Mouse (Mus musculus): Measurements from ENCODE around the gene Fut7. TPM values are rescaled to one million over a fixed set of nuclear protein-coding genes. Genes with fewer than 3 reads are reported as not detected.

Fut7 gene
- polyA plus RNA-seq, 1 experiment: 0.08 TPM

DNA sequence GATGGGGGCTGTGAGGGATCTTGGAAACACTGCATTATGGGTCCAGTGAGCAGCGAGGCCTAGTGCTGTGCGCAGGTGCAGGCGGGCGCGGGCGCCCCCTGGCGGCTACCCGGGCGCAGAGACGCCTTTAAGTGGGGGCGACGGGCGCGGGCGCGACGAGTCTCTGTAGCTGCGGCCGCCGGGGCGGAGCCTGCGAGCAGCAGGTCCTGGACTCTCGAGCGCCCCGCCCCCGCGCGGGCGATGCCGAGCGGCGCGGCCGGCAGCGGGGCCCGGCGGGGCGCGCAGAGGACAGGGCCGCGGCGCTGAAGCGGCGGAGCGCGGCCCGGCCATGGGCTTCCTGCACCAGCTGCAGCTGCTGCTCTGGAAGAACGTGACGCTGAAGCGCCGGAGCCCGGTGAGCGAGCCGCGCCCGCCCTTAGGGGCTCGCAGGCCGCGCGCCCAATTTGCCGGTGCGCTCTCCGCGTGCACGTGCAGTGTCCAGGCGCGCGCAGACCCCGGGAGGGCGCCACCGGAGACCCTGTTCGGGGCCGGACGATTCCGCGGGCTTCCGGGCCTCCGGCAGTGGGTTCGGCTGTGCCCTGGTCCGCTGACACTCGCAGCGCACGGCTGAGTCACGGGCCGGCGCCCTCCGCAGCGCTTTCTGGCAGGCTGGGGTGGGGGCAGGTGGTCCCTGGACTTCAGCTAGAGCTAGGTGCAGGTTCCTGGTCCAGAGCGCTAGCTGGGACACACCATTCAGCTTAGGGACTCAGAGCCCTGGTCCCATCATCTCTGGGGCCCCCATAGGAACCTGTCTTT is 5.6 kb downstream of the Fut7 start, which contains the start of gene Abca2:
Abca2 (plus strand) TSS at position 262 of the 795 bp plus-strand sequence.
- TF ChIP-seq POLR2A (IDR thresholded peaks at IDR 0.05; ENCODE audit: insufficient read length, low read depth) (peak; percentile 45), USF1 (IDR thresholded peaks at IDR 0.05; ENCODE audit: low read depth) (no peak), MYOG (IDR thresholded peaks at IDR 0.05; ENCODE audit: control insufficient read depth in 1 of 3, insufficient read depth in 1 of 3, insufficient read length in 2 of 3, low read depth in 2 of 3) (peak in 2 of 3 experiments; percentile 28 to 52), REST (IDR thresholded peaks at IDR 0.05; ENCODE audit: insufficient read depth, insufficient read length) (no peak), E2F4 (IDR thresholded peaks at IDR 0.05; ENCODE audit: insufficient read depth) (no peak), MYOD1 (IDR thresholded peaks at IDR 0.05; ENCODE audit: control insufficient read depth in 1 of 3, insufficient read length in 2 of 3, low read depth in 2 of 3) (peak in 2 of 3 experiments; percentile 55 to 64), POLR2AphosphoS2 (IDR thresholded peaks at IDR 0.05; ENCODE audit: insufficient read length, low read depth) (peak; percentile 38), SRF (IDR thresholded peaks at IDR 0.05; ENCODE audit: control insufficient read depth, insufficient read length, low read depth) (no peak)
- H3K79me2 ChIP-seq (ENCODE audit: control insufficient read depth, insufficient read depth): no peaks in the 10 kb centered on the region
- peak within 1 kb of the TSS; percentile 21 for H3ac ChIP-seq (ENCODE audit: control insufficient read depth, insufficient read length)
- peak within 1 kb of the TSS; percentile 10 for H3K4me3 ChIP-seq
- peak within 1 kb of the TSS; percentile 86 for H3K4me2 ChIP-seq (ENCODE audit: low read depth)
- H3K36me3 ChIP-seq (ENCODE audit: control insufficient read depth, insufficient read depth): no peaks in the 10 kb centered on the region
- peaks cover 15% of the 10 kb centered on the region for H3K27me3 ChIP-seq (ENCODE audit: control insufficient read depth, insufficient read depth, insufficient read length)

DNA sequence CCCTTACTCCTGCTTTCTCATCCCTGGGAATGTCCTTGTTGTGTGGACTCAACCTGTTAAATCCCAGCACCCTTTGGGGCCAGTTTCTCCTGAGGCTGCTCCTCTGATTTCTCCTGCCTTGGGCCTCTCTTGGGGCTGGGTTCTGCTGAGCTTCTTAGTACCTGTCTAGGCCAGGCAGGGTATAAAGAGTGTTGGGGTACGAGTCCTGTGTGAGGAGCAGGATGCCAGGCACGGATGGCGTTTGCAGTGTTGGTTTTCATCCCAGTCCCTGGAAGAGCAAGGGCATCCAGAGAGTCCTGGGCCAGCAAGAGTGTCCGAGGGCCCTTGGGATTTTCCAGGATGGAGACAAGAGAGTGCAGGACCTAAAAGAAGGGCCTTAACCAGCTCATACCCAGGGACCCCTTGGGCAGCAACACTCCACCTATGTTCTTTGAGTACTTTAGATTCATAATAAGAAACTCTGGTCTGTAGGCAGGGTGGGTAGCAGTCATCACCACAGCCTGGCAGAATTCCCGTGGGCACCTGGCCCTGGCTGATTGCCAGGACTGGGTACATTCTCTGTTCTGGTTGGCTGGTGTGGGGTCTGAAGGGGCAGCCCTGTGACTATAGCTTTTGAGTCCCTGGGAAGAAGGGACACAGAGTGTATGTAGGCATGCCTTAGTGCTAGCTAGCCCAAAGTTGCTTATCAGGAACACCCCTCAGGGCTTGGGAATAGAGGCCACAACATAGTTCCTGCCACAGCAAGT is 6.5 kb downstream of the Fut7 start:
- Histone ChIP-seq H3ac (ENCODE audit: control insufficient read depth, insufficient read length) (peak overlapping the region; percentile 21), H3K36me3 (ENCODE audit: control insufficient read depth, insufficient read depth) (no peaks in the 10 kb centered on the region), H3K27me3 (ENCODE audit: control insufficient read depth, insufficient read depth, insufficient read length) (peaks cover 15% of the 10 kb centered on the region), H3K4me3 (peak overlapping the region; percentile 10), H3K4me2 (ENCODE audit: low read depth) (peak overlapping the region; percentile 86), H3K79me2 (ENCODE audit: control insufficient read depth, insufficient read depth) (no peaks in the 10 kb centered on the region)
- no peak for TF ChIP-seq REST (IDR thresholded peaks at IDR 0.05; ENCODE audit: insufficient read depth, insufficient read length)
- no peak for TF ChIP-seq POLR2A (IDR thresholded peaks at IDR 0.05; ENCODE audit: insufficient read length, low read depth)
- TF ChIP-seq MAX (IDR thresholded peaks at IDR 0.05; ENCODE audit: low read depth): no peak
- no peak for TF ChIP-seq POLR2AphosphoS2 (IDR thresholded peaks at IDR 0.05; ENCODE audit: insufficient read length, low read depth)

DNA sequence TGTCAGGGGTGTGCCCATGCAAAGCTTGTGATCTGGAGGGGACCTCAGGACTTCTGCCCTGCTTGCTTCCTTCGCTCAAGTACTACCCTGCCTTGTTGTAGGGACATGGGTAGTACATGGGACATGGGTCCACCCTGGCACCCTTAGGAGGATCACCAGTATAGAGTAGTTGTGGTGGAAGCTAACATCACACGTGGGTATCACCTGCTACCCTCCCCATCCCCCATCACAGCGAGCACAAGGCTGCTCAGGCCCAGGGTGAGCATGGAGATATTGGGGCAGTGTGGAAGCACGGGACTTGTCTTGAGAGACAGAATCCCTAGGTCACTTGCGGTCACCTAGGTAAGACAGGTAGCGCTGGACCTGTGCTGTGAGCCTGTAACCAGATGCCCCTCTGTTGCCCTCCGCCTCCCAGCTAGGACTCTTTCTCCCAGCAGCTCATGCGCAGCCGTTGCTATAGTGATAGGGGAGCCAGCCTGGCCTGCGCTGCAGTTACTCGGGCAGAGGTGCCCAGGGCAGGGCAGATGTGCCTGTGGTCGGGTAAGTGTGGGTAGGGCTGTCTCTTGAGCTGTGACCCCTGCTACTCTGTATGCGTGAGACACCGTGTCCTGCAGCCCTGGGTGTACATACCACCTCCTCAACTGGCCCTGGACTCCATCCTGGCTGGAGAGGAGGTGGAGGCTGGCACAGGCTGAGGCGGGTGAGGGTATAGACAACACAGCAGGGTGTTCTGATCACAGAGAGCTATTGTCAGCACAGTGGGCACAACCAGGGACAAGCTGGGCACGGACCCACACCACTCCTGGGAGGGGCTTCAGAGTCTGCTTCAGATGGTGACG is 7.5 kb downstream of the Fut7 start:
- no peaks in the 10 kb centered on the region for H3K79me2 ChIP-seq (ENCODE audit: control insufficient read depth, insufficient read depth)
- H3K27me3 ChIP-seq (ENCODE audit: control insufficient read depth, insufficient read depth, insufficient read length): peaks cover 5% of the 10 kb centered on the region
- no peak overlapping the region for H3K4me3 ChIP-seq
- H3ac ChIP-seq (ENCODE audit: control insufficient read depth, insufficient read length): no peak overlapping the region
- H3K36me3 ChIP-seq (ENCODE audit: control insufficient read depth, insufficient read depth): no peaks in the 10 kb centered on the region
- TF ChIP-seq MYOG (IDR thresholded peaks at IDR 0.05; ENCODE audit: control insufficient read depth in 1 of 3, insufficient read depth in 1 of 3, insufficient read length in 2 of 3, low read depth in 2 of 3): no peak
- TF ChIP-seq USF1 (IDR thresholded peaks at IDR 0.05; ENCODE audit: low read depth): no peak
- TF ChIP-seq MAX (IDR thresholded peaks at IDR 0.05; ENCODE audit: low read depth): no peak
- TF ChIP-seq MYOD1 (IDR thresholded peaks at IDR 0.05; ENCODE audit: control insufficient read depth in 1 of 3, insufficient read length in 2 of 3, low read depth in 2 of 3): no peak
- TF ChIP-seq POLR2A (IDR thresholded peaks at IDR 0.05; ENCODE audit: insufficient read length, low read depth): no peak
- no peak for TF ChIP-seq REST (IDR thresholded peaks at IDR 0.05; ENCODE audit: insufficient read depth, insufficient read length)
- TF ChIP-seq POLR2AphosphoS2 (IDR thresholded peaks at IDR 0.05; ENCODE audit: insufficient read length, low read depth): no peak
- no peak for TF ChIP-seq CEBPB (IDR thresholded peaks at IDR 0.05; ENCODE audit: insufficient read depth, poor library complexity, severe bottlenecking)
- TF ChIP-seq SRF (IDR thresholded peaks at IDR 0.05; ENCODE audit: control insufficient read depth, insufficient read length, low read depth): no peak
- TF ChIP-seq TCF12 (IDR thresholded peaks at IDR 0.05; ENCODE audit: insufficient read depth, poor library complexity, severe bottlenecking): no peak
- no peak for TF ChIP-seq TCF3 (IDR thresholded peaks at IDR 0.05; ENCODE audit: insufficient read length, low read depth)
- TF ChIP-seq E2F4 (IDR thresholded peaks at IDR 0.05; ENCODE audit: insufficient read depth): no peak
- no peak overlapping the region for H3K4me2 ChIP-seq (ENCODE audit: low read depth)

DNA sequence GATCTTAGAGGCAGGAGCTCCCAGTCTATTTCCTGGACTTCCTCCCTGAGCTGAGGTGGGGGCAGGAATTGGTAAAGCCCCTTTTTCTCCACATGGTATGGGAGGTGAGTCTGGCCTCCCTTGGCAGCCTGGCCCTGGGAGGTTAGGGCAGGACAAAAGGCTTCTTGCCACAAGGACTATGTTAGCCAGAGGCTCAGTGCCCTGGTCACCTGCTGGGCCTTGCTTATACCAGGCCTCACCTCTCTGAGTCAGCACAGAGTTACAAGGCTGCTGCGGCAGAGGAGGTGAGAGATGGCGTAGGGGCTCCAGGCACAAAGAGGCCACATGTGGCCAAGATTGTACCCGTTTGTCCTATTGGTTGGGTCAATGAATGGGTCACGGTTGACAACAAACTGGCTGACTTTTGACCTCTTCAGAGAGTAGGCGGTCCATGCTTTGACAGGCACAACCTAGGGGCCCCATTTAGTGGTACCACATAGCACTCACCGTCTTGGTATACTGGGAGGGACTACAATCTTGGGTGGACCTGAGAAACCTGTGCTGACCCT is 8.3 kb downstream of the Fut7 start:
- no peak for TF ChIP-seq POLR2A (IDR thresholded peaks at IDR 0.05; ENCODE audit: insufficient read length, low read depth)
- no peak for TF ChIP-seq REST (IDR thresholded peaks at IDR 0.05; ENCODE audit: insufficient read depth, insufficient read length)
- TF ChIP-seq CEBPB (IDR thresholded peaks at IDR 0.05; ENCODE audit: insufficient read depth, poor library complexity, severe bottlenecking): no peak
- no peak for TF ChIP-seq MYOG (IDR thresholded peaks at IDR 0.05; ENCODE audit: control insufficient read depth in 1 of 3, insufficient read depth in 1 of 3, insufficient read length in 2 of 3, low read depth in 2 of 3)
- TF ChIP-seq TCF12 (IDR thresholded peaks at IDR 0.05; ENCODE audit: insufficient read depth, poor library complexity, severe bottlenecking): no peak
- TF ChIP-seq E2F4 (IDR thresholded peaks at IDR 0.05; ENCODE audit: insufficient read depth): no peak
- no peak for TF ChIP-seq MYOD1 (IDR thresholded peaks at IDR 0.05; ENCODE audit: control insufficient read depth in 1 of 3, insufficient read length in 2 of 3, low read depth in 2 of 3)
- no peak for TF ChIP-seq MAX (IDR thresholded peaks at IDR 0.05; ENCODE audit: low read depth)
- no peak for TF ChIP-seq TCF3 (IDR thresholded peaks at IDR 0.05; ENCODE audit: insufficient read length, low read depth)
- TF ChIP-seq USF1 (IDR thresholded peaks at IDR 0.05; ENCODE audit: low read depth): no peak
- TF ChIP-seq POLR2AphosphoS2 (IDR thresholded peaks at IDR 0.05; ENCODE audit: insufficient read length, low read depth): no peak
- TF ChIP-seq SRF (IDR thresholded peaks at IDR 0.05; ENCODE audit: control insufficient read depth, insufficient read length, low read depth): no peak
- Histone ChIP-seq H3K4me3 (no peak overlapping the region), H3K27me3 (ENCODE audit: control insufficient read depth, insufficient read depth, insufficient read length) (peaks cover 5% of the 10 kb centered on the region), H3K79me2 (ENCODE audit: control insufficient read depth, insufficient read depth) (no peaks in the 10 kb centered on the region), H3K4me2 (ENCODE audit: low read depth) (no peak overlapping the region), H3K36me3 (ENCODE audit: control insufficient read depth, insufficient read depth) (no peaks in the 10 kb centered on the region), H3ac (ENCODE audit: control insufficient read depth, insufficient read length) (no peak overlapping the region)
